Mouse (Mus musculus): ENCODE results near the gene Dysf. TPM values are rescaled to one million over a fixed set of nuclear protein-coding genes. Genes with fewer than 3 reads are reported as not detected.

Dysf gene
- polyA plus RNA-seq, 1 experiment from 2014 or later = 9.4 TPM

- 63% methylated on average over 6 of the region's 6 CpGs for WGBS
- no peak for ATAC-seq (ENCODE audit: low read depth)
- Histone ChIP-seq H3K4me3 (ENCODE audit: low read length) (no peak overlapping the region), H3K36me3 (ENCODE audit: control insufficient read depth, insufficient read depth, low read length) (no peaks in the 10 kb centered on the region), H3K27ac (ENCODE audit: low read length) (no peak overlapping the region), H3K4me1 (replicated peaks; ENCODE audit: control insufficient read depth, insufficient read depth, low read length) (no peaks in the 10 kb centered on the region), H3K4me2 (ENCODE audit: low read depth, low read length) (no peak overlapping the region), H3K9me3 (ENCODE audit: control insufficient read depth, low read length) (no peaks in the 10 kb centered on the region), H3K9ac (ENCODE audit: low read length) (no peak overlapping the region), H3K27me3 (ENCODE audit: control insufficient read depth, insufficient read depth, low read depth, low read length) (no peaks in the 10 kb centered on the region)
Measured at GRCm38 (mm10) chr6:84043251-84043940, 35.0 kb downstream of the Dysf start.

GRCm38 (mm10) chr6:84044679-84045078 is 36.3 kb downstream of the Dysf start:
- H3K4me1 ChIP-seq (replicated peaks; ENCODE audit: control insufficient read depth, insufficient read depth, low read length) = no peaks in the 10 kb centered on the region
- H3K27me3 ChIP-seq (ENCODE audit: control insufficient read depth, insufficient read depth, low read depth, low read length) = no peaks in the 10 kb centered on the region
- no peak overlapping the region for H3K9ac ChIP-seq (ENCODE audit: low read length)
- no peak overlapping the region for H3K4me3 ChIP-seq (ENCODE audit: low read length)
- H3K9me3 ChIP-seq (ENCODE audit: control insufficient read depth, low read length) = no peaks in the 10 kb centered on the region
- H3K36me3 ChIP-seq (ENCODE audit: control insufficient read depth, insufficient read depth, low read length) = no peaks in the 10 kb centered on the region
- WGBS = 77% methylated on average over 3 of the region's 3 CpGs
- no peak for ATAC-seq (ENCODE audit: low read depth)
- no peak overlapping the region for H3K4me2 ChIP-seq (ENCODE audit: low read depth, low read length)
- H3K27ac ChIP-seq (ENCODE audit: low read length) = no peak overlapping the region

GRCm38 (mm10) chr6:84048856-84049255 is 40.5 kb downstream of the Dysf start:
- Histone ChIP-seq H3K27me3 (ENCODE audit: control insufficient read depth, insufficient read depth, low read depth, low read length) (no peaks in the 10 kb centered on the region), H3K9me3 (ENCODE audit: control insufficient read depth, low read length) (no peaks in the 10 kb centered on the region), H3K27ac (ENCODE audit: low read length) (no peak overlapping the region; the same call in 1 of the 2 replicates), H3K4me1 (replicated peaks; ENCODE audit: control insufficient read depth, insufficient read depth, low read length) (0 out of 2 replicates have a peak, but pooled peaks cover 2% of the 10 kb centered on the region), H3K9ac (ENCODE audit: low read length) (no peak overlapping the region), H3K4me3 (ENCODE audit: low read length) (no peak overlapping the region), H3K36me3 (ENCODE audit: control insufficient read depth, insufficient read depth, low read length) (no peaks in the 10 kb centered on the region), H3K4me2 (ENCODE audit: low read depth, low read length) (no peak overlapping the region)
- WGBS = 60% methylated on average over 2 of the region's 2 CpGs
- peak; percentile 56 for ATAC-seq (ENCODE audit: low read depth)

GRCm38 (mm10) chr6:84050238-84050637 is 41.8 kb downstream of the Dysf start:
- no peak overlapping the region for H3K4me2 ChIP-seq (ENCODE audit: low read depth, low read length)
- 0 out of 2 replicates have a peak, but pooled peaks cover 2% of the 10 kb centered on the region for H3K4me1 ChIP-seq (replicated peaks; ENCODE audit: control insufficient read depth, insufficient read depth, low read length)
- 76% methylated on average over 4 of the region's 4 CpGs for WGBS
- ATAC-seq (ENCODE audit: low read depth) = no peak
- H3K27ac ChIP-seq (ENCODE audit: low read length) = no peak overlapping the region
- H3K9ac ChIP-seq (ENCODE audit: low read length) = no peak overlapping the region
- no peaks in the 10 kb centered on the region for H3K36me3 ChIP-seq (ENCODE audit: control insufficient read depth, insufficient read depth, low read length)
- no peaks in the 10 kb centered on the region for H3K27me3 ChIP-seq (ENCODE audit: control insufficient read depth, insufficient read depth, low read depth, low read length)
- H3K9me3 ChIP-seq (ENCODE audit: control insufficient read depth, low read length) = no peaks in the 10 kb centered on the region
- no peak overlapping the region for H3K4me3 ChIP-seq (ENCODE audit: low read length)

GRCm38 (mm10) chr6:84051032-84051431 is 42.6 kb downstream of the Dysf start:
- Histone ChIP-seq H3K4me2 (ENCODE audit: low read depth, low read length) (no peak overlapping the region), H3K9me3 (ENCODE audit: control insufficient read depth, low read length) (no peaks in the 10 kb centered on the region), H3K27me3 (ENCODE audit: control insufficient read depth, insufficient read depth, low read depth, low read length) (no peaks in the 10 kb centered on the region), H3K27ac (ENCODE audit: low read length) (no peak overlapping the region), H3K4me1 (replicated peaks; ENCODE audit: control insufficient read depth, insufficient read depth, low read length) (0 out of 2 replicates have a peak, but pooled peaks cover 2% of the 10 kb centered on the region), H3K36me3 (ENCODE audit: control insufficient read depth, insufficient read depth, low read length) (no peaks in the 10 kb centered on the region), H3K9ac (ENCODE audit: low read length) (no peak overlapping the region), H3K4me3 (ENCODE audit: low read length) (no peak overlapping the region)
- WGBS = 32% methylated on average over 6 of the region's 6 CpGs
- no peak for ATAC-seq (ENCODE audit: low read depth)

- Histone ChIP-seq H3K9ac (ENCODE audit: low read length) (no peak overlapping the region), H3K27ac (ENCODE audit: low read length) (peak overlapping the region; percentile 76), H3K36me3 (ENCODE audit: control insufficient read depth, insufficient read depth, low read length) (no peaks in the 10 kb centered on the region), H3K4me2 (ENCODE audit: low read depth, low read length) (no peak overlapping the region), H3K9me3 (ENCODE audit: control insufficient read depth, low read length) (no peaks in the 10 kb centered on the region), H3K27me3 (ENCODE audit: control insufficient read depth, insufficient read depth, low read depth, low read length) (no peaks in the 10 kb centered on the region), H3K4me3 (ENCODE audit: low read length) (no peak overlapping the region), H3K4me1 (replicated peaks; ENCODE audit: control insufficient read depth, insufficient read depth, low read length) (0 out of 2 replicates have a peak, but pooled peaks cover 2% of the 10 kb centered on the region)
- WGBS = 66% methylated on average over 9 of the region's 9 CpGs
- ATAC-seq (ENCODE audit: low read depth) = peak; percentile 41; the same call in 1 of the 2 replicates
Measured at GRCm38 (mm10) chr6:84053874-84054530, 45.6 kb downstream of the Dysf start.

GRCm38 (mm10) chr6:84055619-84056018 is 47.2 kb downstream of the Dysf start:
- ATAC-seq (ENCODE audit: low read depth) = no peak

GRCm38 (mm10) chr6:84057216-84057615 is 48.8 kb downstream of the Dysf start:
- 0 out of 2 replicates have a peak, but pooled peaks cover 2% of the 10 kb centered on the region for H3K4me1 ChIP-seq (replicated peaks; ENCODE audit: control insufficient read depth, insufficient read depth, low read length)
- no peaks in the 10 kb centered on the region for H3K36me3 ChIP-seq (ENCODE audit: control insufficient read depth, insufficient read depth, low read length)
- no peak overlapping the region for H3K27ac ChIP-seq (ENCODE audit: low read length)
- no peak overlapping the region for H3K4me3 ChIP-seq (ENCODE audit: low read length)
- 77% methylated on average over 8 of the region's 8 CpGs for WGBS
- H3K4me2 ChIP-seq (ENCODE audit: low read depth, low read length) = no peak overlapping the region
- H3K27me3 ChIP-seq (ENCODE audit: control insufficient read depth, insufficient read depth, low read depth, low read length) = no peaks in the 10 kb centered on the region
- ATAC-seq (ENCODE audit: low read depth) = no peak
- H3K9ac ChIP-seq (ENCODE audit: low read length) = no peak overlapping the region
- H3K9me3 ChIP-seq (ENCODE audit: control insufficient read depth, low read length) = no peaks in the 10 kb centered on the region

More at GRCm38 (mm10) chr6:84055619-84056018, 47.2 kb downstream of the Dysf start:
- no peak overlapping the region for H3K4me3 ChIP-seq (ENCODE audit: low read length)
- 52% methylated on average over 1 of the region's 1 CpGs for WGBS
- H3K36me3 ChIP-seq (ENCODE audit: control insufficient read depth, insufficient read depth, low read length) = no peaks in the 10 kb centered on the region
- no peak overlapping the region for H3K4me2 ChIP-seq (ENCODE audit: low read depth, low read length)
- H3K9me3 ChIP-seq (ENCODE audit: control insufficient read depth, low read length) = no peaks in the 10 kb centered on the region
- H3K27ac ChIP-seq (ENCODE audit: low read length) = no peak overlapping the region
- no peaks in the 10 kb centered on the region for H3K27me3 ChIP-seq (ENCODE audit: control insufficient read depth, insufficient read depth, low read depth, low read length)
- no peak overlapping the region for H3K9ac ChIP-seq (ENCODE audit: low read length)
- H3K4me1 ChIP-seq (replicated peaks; ENCODE audit: control insufficient read depth, insufficient read depth, low read length) = 0 out of 2 replicates have a peak, but pooled peaks cover 2% of the 10 kb centered on the region

- Histone ChIP-seq H3K4me3 (ENCODE audit: low read length) (no peak overlapping the region), H3K27ac (ENCODE audit: low read length) (peak overlapping the region; percentile 50), H3K9ac (ENCODE audit: low read length) (no peak overlapping the region), H3K36me3 (ENCODE audit: control insufficient read depth, insufficient read depth, low read length) (no peaks in the 10 kb centered on the region), H3K4me2 (ENCODE audit: low read depth, low read length) (no peak overlapping the region), H3K9me3 (ENCODE audit: control insufficient read depth, low read length) (no peaks in the 10 kb centered on the region), H3K27me3 (ENCODE audit: control insufficient read depth, insufficient read depth, low read depth, low read length) (no peaks in the 10 kb centered on the region), H3K4me1 (replicated peaks; ENCODE audit: control insufficient read depth, insufficient read depth, low read length) (peaks cover 3% of the 10 kb centered on the region; the same call in 1 of the 2 replicates)
- ATAC-seq (ENCODE audit: low read depth) = peak; percentile 80
- 42% methylated on average over 5 of the region's 5 CpGs for WGBS
Measured at GRCm38 (mm10) chr6:84058671-84059141, 50.3 kb downstream of the Dysf start.

All from lung, embryonic 16.5 days (tissue).